Mouse (Mus musculus) spleen, adult 2 months (tissue): ENCODE results near the gene Cchcr1.

Experiments
- CTCF ChIP-seq: fragments of 200-500 bp; IDR thresholded peaks from 2 replicates; pipeline ENCODE4 v1.5.1; 2011; ENCODE audit warnings: mild to moderate bottlenecking, inconsistent platforms; ENCODE audit not compliant: insufficient read depth, insufficient read length, insufficient replicate concordance; ENCODE audit errors: extremely low read depth
- POLR2A ChIP-seq: fragments of 200-500 bp; IDR thresholded peaks from 2 replicates; pipeline ENCODE4 v1.6.1; 2011; ENCODE audit warnings: low read depth, low read length, inconsistent platforms

DNA sequence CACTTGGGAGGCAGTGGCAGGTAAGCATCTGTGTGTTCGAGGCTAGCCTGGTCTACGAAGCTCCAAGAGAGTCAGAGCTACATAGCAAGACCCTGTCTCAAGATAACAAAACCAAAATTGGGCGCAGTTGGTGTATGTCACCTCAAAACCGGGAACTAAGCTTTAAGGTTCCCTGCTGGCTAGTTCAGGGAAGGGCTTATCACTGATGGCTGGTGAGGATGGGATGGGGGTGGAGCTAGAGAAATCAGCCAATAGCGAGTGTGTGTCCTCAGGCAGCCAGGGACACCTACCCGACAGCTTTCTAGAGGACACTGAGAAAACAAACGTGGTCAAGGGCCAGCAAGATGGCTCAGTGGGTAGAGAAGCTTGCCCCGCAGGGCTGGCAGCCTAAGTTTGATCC is 41.3 kb downstream of the Cchcr1 start:
- TF ChIP-seq CTCF (no peak), POLR2A (no peak)
